ENCODE assay signal across 15 mouse cellular contexts in the genomic region with DNA sequence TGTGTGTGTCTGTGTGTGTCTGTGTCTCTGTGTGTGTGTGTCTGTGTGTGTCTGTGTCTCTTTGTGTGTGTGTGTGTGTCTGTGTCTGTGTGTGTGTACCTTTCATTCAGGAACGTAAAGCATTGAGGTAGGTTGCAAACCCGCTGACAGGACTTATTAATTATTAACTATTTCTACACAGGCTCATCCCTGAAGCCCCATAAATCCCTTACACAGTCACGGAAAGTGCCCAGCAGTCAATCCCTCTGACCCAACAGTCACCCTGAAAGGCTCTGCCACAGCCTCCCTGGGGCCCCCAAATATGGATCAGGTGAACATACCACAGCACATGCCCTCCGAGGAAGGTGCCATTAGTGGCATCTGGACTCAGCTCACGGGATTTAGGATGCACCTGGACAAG. TPM values are rescaled to one million over a fixed set of nuclear protein-coding genes. Genes with fewer than 3 reads are reported as not detected.
A peak's percentile ranks its signal among the peaks of the same experiment; 100 is the strongest.
DNase-seq lines count a peak whose midpoint lies in the region; ATAC-seq and TF ChIP-seq lines count a peak whose summit lies in the region.
"Had no signal": no experiment of that assay in that cellular context is flagged by ENCODE, and none has a peak within 500 bp of the region (broad histone marks: within the 10 kb centered on the region; RNA-seq: fewer than 3 reads in every experiment).

No protein-coding gene starts in this region.

- WGBS in hindbrain, embryonic 11.5 days, result 57% methylated on average over 5 of the region's 5 CpGs
- WGBS in hindbrain, postnatal 0 days, result 58% methylated on average over 5 of the region's 5 CpGs
- 37% methylated on average over 5 of the region's 5 CpGs for WGBS in stomach, embryonic 15.5 days
- 52% methylated on average over 5 of the region's 5 CpGs for WGBS in stomach, postnatal 0 days
- WGBS in limb, embryonic 13.5 days, result 44% methylated on average over 5 of the region's 5 CpGs

- H3K27me3 ChIP-seq in hindbrain, embryonic 11.5 days (ENCODE audit: control insufficient read depth, insufficient read depth, low read length), result no peaks in the 10 kb centered on the region
- no peaks in the 10 kb centered on the region for H3K27me3 ChIP-seq in hindbrain, postnatal 0 days (ENCODE audit: insufficient read depth, low read length)
- H3K27me3 ChIP-seq in stomach, embryonic 15.5 days (replicated peaks), result no peaks in the 10 kb centered on the region; the same call in 1 of the 2 replicates
- no peaks in the 10 kb centered on the region for H3K27me3 ChIP-seq in stomach, postnatal 0 days (ENCODE audit: control insufficient read depth, insufficient read depth, low read length)
- 0 out of 2 replicates have a peak, but pooled peaks cover 10% of the 10 kb centered on the region for H3K27me3 ChIP-seq in limb, embryonic 13.5 days

- H3K4me1 ChIP-seq in hindbrain, embryonic 11.5 days (replicated peaks; ENCODE audit: control insufficient read depth, insufficient read depth, low read length), result no peaks in the 10 kb centered on the region
- H3K4me1 ChIP-seq in hindbrain, postnatal 0 days (ENCODE audit: insufficient read depth, low read length), result peaks cover 10% of the 10 kb centered on the region; the same call in 1 of the 2 replicates
- peaks cover 28% of the 10 kb centered on the region for H3K4me1 ChIP-seq in stomach, embryonic 15.5 days
- no peaks in the 10 kb centered on the region for H3K4me1 ChIP-seq in stomach, postnatal 0 days (replicated peaks; ENCODE audit: control insufficient read depth, insufficient read depth)
- peaks cover 39% of the 10 kb centered on the region for H3K4me1 ChIP-seq in limb, embryonic 13.5 days

- no peak for TF ChIP-seq EP300 in stomach, postnatal 0 days (optimal IDR thresholded peaks at IDR 0.05)

- H3K27ac ChIP-seq in hindbrain, embryonic 11.5 days (ENCODE audit: low read depth, low read length), result no peak overlapping the region
- H3K27ac ChIP-seq in hindbrain, postnatal 0 days, result no peak overlapping the region
- H3K27ac ChIP-seq in stomach, embryonic 15.5 days, result no peak overlapping the region
- no peak overlapping the region for H3K27ac ChIP-seq in stomach, postnatal 0 days (replicated peaks)
- no peak overlapping the region for H3K27ac ChIP-seq in limb, embryonic 13.5 days

- peak overlapping the region; percentile 37; the same call in 1 of the 2 replicates for H3K9ac ChIP-seq in hindbrain, embryonic 11.5 days (ENCODE audit: low read depth, low read length)
- no peak overlapping the region for H3K9ac ChIP-seq in hindbrain, postnatal 0 days (replicated peaks; ENCODE audit: low read length)
- no peak overlapping the region for H3K9ac ChIP-seq in stomach, embryonic 15.5 days
- no peak overlapping the region for H3K9ac ChIP-seq in stomach, postnatal 0 days (ENCODE audit: low read length)
- no peak overlapping the region for H3K9ac ChIP-seq in limb, embryonic 13.5 days

- ATAC-seq in hindbrain, embryonic 11.5 days (ENCODE audit: low FRiP score), result 0 out of 2 replicates have a peak, but pooled peaks have one; percentile 7
- ATAC-seq in hindbrain, postnatal 0 days, result no peak
- peak; percentile 34; the same call in 1 of the 2 replicates for ATAC-seq in stomach, embryonic 15.5 days (ENCODE audit: insufficient read depth, low FRiP score, low read depth)
- no peak for ATAC-seq in stomach, postnatal 0 days (ENCODE audit: low FRiP score, low TSS enrichment)
- ATAC-seq in limb, embryonic 13.5 days (ENCODE audit: low FRiP score, low read depth), result no peak
- ATAC-seq: CD4-positive, CD25-positive, alpha-beta regulatory T cell, adult 4 months had no signal

- H3K36me3 ChIP-seq in hindbrain, embryonic 11.5 days (ENCODE audit: control insufficient read depth, insufficient read depth, low read length), result no peaks in the 10 kb centered on the region
- no peaks in the 10 kb centered on the region for H3K36me3 ChIP-seq in hindbrain, postnatal 0 days (ENCODE audit: insufficient read depth, low read length)
- no peaks in the 10 kb centered on the region for H3K36me3 ChIP-seq in stomach, embryonic 15.5 days
- no peaks in the 10 kb centered on the region for H3K36me3 ChIP-seq in stomach, postnatal 0 days (ENCODE audit: control insufficient read depth, insufficient read depth, low read length)
- H3K36me3 ChIP-seq in limb, embryonic 13.5 days, result no peaks in the 10 kb centered on the region

- no peak for DNase-seq in hindbrain, embryonic 11.5 days (ENCODE audit: low spot score)
- DNase-seq in hindbrain, postnatal 0 days (ENCODE audit: low spot score), result no peak
- no peak for DNase-seq in stomach, postnatal 0 days (ENCODE audit: low spot score)
- DNase-seq in thymus, postnatal 36 days, result no peak
- no peak for DNase-seq in urinary bladder, adult 2 months (ENCODE audit: low spot score)
- DNase-seq: cerebellum, adult 11 months; heart, adult 18-20 months; kidney, adult 18-20 months; layer of hippocampus, postnatal 36 days; lung, adult 2 months; spleen, adult 18-20 months; thymus, adult 18-20 months had no signal

- TF ChIP-seq CTCF in hindbrain, postnatal 0 days (IDR thresholded peaks at IDR 0.05; ENCODE audit: low read depth), result no peak
- no peak for TF ChIP-seq CTCF in stomach, postnatal 0 days (IDR thresholded peaks at IDR 0.05; ENCODE audit: low read depth)

- H3K9me3 ChIP-seq in hindbrain, embryonic 11.5 days (ENCODE audit: control insufficient read depth, low read length), result no peaks in the 10 kb centered on the region
- H3K9me3 ChIP-seq in hindbrain, postnatal 0 days (ENCODE audit: low read length), result no peaks in the 10 kb centered on the region
- no peaks in the 10 kb centered on the region for H3K9me3 ChIP-seq in stomach, embryonic 15.5 days
- H3K9me3 ChIP-seq in stomach, postnatal 0 days (ENCODE audit: control insufficient read depth, low read length), result no peaks in the 10 kb centered on the region
- H3K9me3 ChIP-seq in limb, embryonic 13.5 days, result no peaks in the 10 kb centered on the region

- H3K4me2 ChIP-seq in hindbrain, embryonic 11.5 days (replicated peaks; ENCODE audit: low read depth, low read length), result peak overlapping the region; percentile 9
- no peak overlapping the region for H3K4me2 ChIP-seq in hindbrain, postnatal 0 days (ENCODE audit: low read depth, low read length)
- H3K4me2 ChIP-seq in stomach, embryonic 15.5 days, result peak overlapping the region; percentile 23; the same call in 1 of the 2 replicates
- no peak overlapping the region for H3K4me2 ChIP-seq in stomach, postnatal 0 days (replicated peaks; ENCODE audit: low read depth)
- peak overlapping the region; percentile 37; the same call in 1 of the 2 replicates for H3K4me2 ChIP-seq in limb, embryonic 13.5 days (replicated peaks)

- H3K4me3 ChIP-seq in hindbrain, embryonic 11.5 days (ENCODE audit: low read depth, low read length), result no peak overlapping the region
- H3K4me3 ChIP-seq in hindbrain, postnatal 0 days (ENCODE audit: low read length), result no peak overlapping the region
- no peak overlapping the region for H3K4me3 ChIP-seq in stomach, embryonic 15.5 days (replicated peaks)
- H3K4me3 ChIP-seq in stomach, postnatal 0 days (ENCODE audit: low read depth, low read length), result no peak overlapping the region
- no peak overlapping the region for H3K4me3 ChIP-seq in limb, embryonic 13.5 days

RNA-seq across cellular contexts. Expression of a gene that starts 45.2 kb away (rescaled TPM):
- polyA plus RNA-seq in hindbrain, embryonic 11.5 days (2014; fragmentation: Nextera tagmentation; extraction: Ambion mirVana), result 64.3 and 68.7 TPM in 2 replicates
- total RNA-seq in hindbrain, postnatal 0 days (2014; rRNA removed), result 46.3 and 58.3 TPM in 2 replicates
- 94.7 and 96.8 TPM in 2 replicates for polyA plus RNA-seq in hindbrain, postnatal 0 days (2015; fragmentation: Nextera tagmentation; extraction: Ambion mirVana)
- polyA plus RNA-seq in stomach, embryonic 15.5 days (2015; fragmentation: Nextera tagmentation; extraction: Ambion mirVana), result 46.7 and 49.1 TPM in 2 replicates
- 25.8 and 27.0 TPM in 2 replicates for polyA plus RNA-seq in stomach, postnatal 0 days (2015; fragmentation: Nextera tagmentation; extraction: Ambion mirVana)
- polyA plus RNA-seq in limb, embryonic 13.5 days (2015; fragmentation: Nextera tagmentation; extraction: Ambion mirVana), result 47.5 and 49.9 TPM in 2 replicates
- polyA plus RNA-seq in urinary bladder, adult 2 months (2012; rRNA removed), result 37.0 and 41.4 TPM in 2 replicates

Comparison
In these comparisons a context has a peak if more than half of its experiments do, and no peak if none do; other contexts are left out.
1. ATAC-seq: peak in hindbrain, embryonic 11.5 days (single experiment) and stomach, embryonic 15.5 days (single experiment); none in hindbrain, postnatal 0 days (single experiment), stomach, postnatal 0 days (single experiment) and limb, embryonic 13.5 days (single experiment).
2. H3K4me2 ChIP-seq: peak in hindbrain, embryonic 11.5 days (single experiment), stomach, embryonic 15.5 days (single experiment) and limb, embryonic 13.5 days (single experiment); none in hindbrain, postnatal 0 days (single experiment) and stomach, postnatal 0 days (single experiment).